Mouse (Mus musculus) MEL (cell line): Measurements from ENCODE around the gene Atg4b.

Experiments
- CHD2 ChIP-seq: IDR thresholded peaks from 2 replicates; pipeline ENCODE4 v1.6.1; 2011; ENCODE audit warnings: low read length, improper control_type of control experiment
- CTCF ChIP-seq, 3 experiments: IDR thresholded peaks in 2 of 3; conservative IDR thresholded peaks in 1 of 3; 2 replicates each; pipeline ENCODE4 v1.5.1; 2011 to 2012; ENCODE audit warnings: low read length in 3 of 3, low read depth in 2 of 3, mild to moderate bottlenecking in 2 of 3, improper control_type of control experiment in 1 of 3, inconsistent platforms in 1 of 3, mixed read lengths in 1 of 3, moderate library complexity in 1 of 3; ENCODE audit not compliant: control insufficient read depth in 1 of 3, insufficient read depth in 1 of 3, poor library complexity in 1 of 3, severe bottlenecking in 1 of 3
- E2F4 ChIP-seq: IDR thresholded peaks from 2 replicates; pipeline ENCODE4 v1.6.1; 2011; ENCODE audit warnings: low read depth, low read length, improper control_type of control experiment, borderline replicate concordance
- ETS1 ChIP-seq: IDR thresholded peaks from 2 replicates; pipeline ENCODE4 v1.6.1; 2012; ENCODE audit warnings: low read depth, mild to moderate bottlenecking, inconsistent platforms, low read length, improper control_type of control experiment, moderate library complexity
- HCFC1 ChIP-seq: IDR thresholded peaks from 2 replicates; pipeline ENCODE4 v1.6.1; 2012; ENCODE audit warnings: low read depth, mild to moderate bottlenecking, inconsistent platforms, low read length, improper control_type of control experiment, moderate library complexity
- KAT2A ChIP-seq: conservative IDR thresholded peaks from 2 replicates; pipeline ENCODE4 v1.6.1; 2012; ENCODE audit warnings: low read depth, low read length, improper control_type of control experiment, inconsistent platforms
- MYB ChIP-seq: IDR thresholded peaks from 2 replicates; pipeline ENCODE4 v1.6.1; 2011; ENCODE audit warnings: mild to moderate bottlenecking, low read depth, low read length, improper control_type of control experiment
- POLR2A ChIP-seq, 2 experiments: IDR thresholded peaks; 2 replicates each; pipeline ENCODE4 v1.6.1; 2011 to 2012; ENCODE audit warnings: low read length in 2 of 2, mild to moderate bottlenecking in 2 of 2, control low read depth in 1 of 2, improper control_type of control experiment in 1 of 2, low read depth in 1 of 2, moderate library complexity in 1 of 2; ENCODE audit not compliant: control insufficient read depth in 1 of 2, insufficient read depth in 1 of 2, poor library complexity in 1 of 2
- SIN3A ChIP-seq: IDR thresholded peaks from 2 replicates; pipeline ENCODE4 v1.6.1; 2012; ENCODE audit warnings: low read length, improper control_type of control experiment, inconsistent platforms
- SMC3 ChIP-seq: IDR thresholded peaks from 2 replicates; pipeline ENCODE4 v1.6.1; 2011; ENCODE audit warnings: low read depth, low read length, improper control_type of control experiment
- TBP ChIP-seq: IDR thresholded peaks from 2 replicates; pipeline ENCODE4 v1.8.0; 2011; ENCODE audit warnings: low read depth, low read length, improper control_type of control experiment
- TCF12 ChIP-seq: IDR thresholded peaks from 2 replicates; pipeline ENCODE4 v1.6.1; 2014; ENCODE audit warnings: low read depth, mild to moderate bottlenecking, inconsistent platforms, low read length, improper control_type of control experiment, moderate library complexity
- USF2 ChIP-seq, 2 experiments: IDR thresholded peaks; 2 replicates each; pipeline ENCODE4 v1.6.1; 2011 to 2012; ENCODE audit warnings: improper control_type of control experiment in 2 of 2, low read length in 2 of 2, borderline replicate concordance in 1 of 2, inconsistent platforms in 1 of 2, low read depth in 1 of 2, mild to moderate bottlenecking in 1 of 2; ENCODE audit not compliant: insufficient read depth in 1 of 2
- ZKSCAN1 ChIP-seq: IDR thresholded peaks from 2 replicates; pipeline ENCODE4 v1.6.1; 2012; ENCODE audit warnings: low read depth, mild to moderate bottlenecking, inconsistent platforms, low read length, improper control_type of control experiment, moderate library complexity

- TF ChIP-seq HCFC1: no peak
- TF ChIP-seq CTCF (IDR thresholded peaks at IDR 0.05 in 2 of 3, conservative IDR thresholded peaks at IDR 0.05 in 1 of 3; ENCODE audit: control insufficient read depth in 1 of 3, insufficient read depth in 1 of 3, low read depth in 2 of 3, low read length in 3 of 3, poor library complexity in 1 of 3, severe bottlenecking in 1 of 3): no peak
- no peak for TF ChIP-seq USF2 (IDR thresholded peaks at IDR 0.05; ENCODE audit: borderline replicate concordance in 1 of 2, insufficient read depth in 1 of 2, low read depth in 1 of 2, low read length in 2 of 2)
- no peak for TF ChIP-seq POLR2A (IDR thresholded peaks at IDR 0.05; ENCODE audit: control insufficient read depth in 1 of 2, insufficient read depth in 1 of 2, low read depth in 1 of 2, low read length in 2 of 2, poor library complexity in 1 of 2)
- TF ChIP-seq E2F4: no peak
- TF ChIP-seq ETS1: no peak
- no peak for TF ChIP-seq MYB
- no peak for TF ChIP-seq TBP
- TF ChIP-seq TCF12: no peak
- no peak for TF ChIP-seq ZKSCAN1
- TF ChIP-seq SMC3: no peak
- TF ChIP-seq KAT2A: no peak
- TF ChIP-seq CHD2: no peak
- TF ChIP-seq SIN3A: no peak
Observed at GRCm38 (mm10) chr1:93818722-93819121, 67.4 kb downstream of the Atg4b start.
